Mouse (Mus musculus) embryo, embryonic 10.5 days (tissue): ENCODE results near the gene Dab2ip.

Experiments
- DNase-seq: peaks from one replicate; pipeline ENCODE4 v3.0.0-alpha.2; 2015; ENCODE audit warnings: low spot score

Dab2ip gene

DNA sequence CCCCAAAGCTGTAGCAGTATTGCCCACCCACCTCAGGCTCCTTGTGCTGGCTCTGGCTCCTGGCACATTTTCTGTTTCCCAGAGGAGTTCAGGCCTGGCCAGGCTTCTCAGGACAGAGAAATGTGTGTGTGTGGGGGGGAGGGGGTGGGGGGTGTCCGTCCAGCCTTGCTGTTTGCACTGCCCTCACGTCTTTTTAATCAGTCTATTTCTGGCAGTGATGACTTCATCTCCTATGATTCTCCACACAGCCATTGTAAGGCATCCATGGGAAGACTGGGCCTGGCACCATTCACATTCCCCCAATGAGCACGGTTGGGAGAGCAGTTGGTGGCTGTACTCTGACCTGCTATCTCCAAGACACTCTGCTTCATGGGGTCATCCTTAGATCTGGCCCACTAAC, 125.9 kb downstream of the Dab2ip start:
- DNase-seq = no peak

- no peak for DNase-seq
Measured at GRCm38 (mm10) chr2:35684735-35685312, 126.8 kb downstream of the Dab2ip start.

DNA sequence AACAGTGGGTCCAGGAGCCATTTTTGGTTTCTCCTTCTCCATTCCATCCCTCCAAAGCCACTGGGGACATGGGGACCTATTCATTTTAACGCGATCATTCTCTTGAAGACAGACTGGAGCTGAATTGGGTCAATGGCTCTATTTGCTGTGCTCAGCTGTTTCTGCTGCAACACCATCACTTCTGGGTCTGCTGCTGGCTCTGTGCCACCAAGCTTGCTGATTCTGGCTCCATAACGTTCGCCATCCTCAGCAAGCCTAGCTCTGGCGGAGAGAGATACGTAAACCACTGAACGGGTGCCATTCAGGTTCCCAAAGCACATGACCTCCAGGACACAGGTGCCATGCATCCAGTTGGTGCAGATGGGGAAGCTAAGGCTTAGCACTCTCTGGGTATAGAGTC, 128.0 kb downstream of the Dab2ip start:
- no peak for DNase-seq

DNA sequence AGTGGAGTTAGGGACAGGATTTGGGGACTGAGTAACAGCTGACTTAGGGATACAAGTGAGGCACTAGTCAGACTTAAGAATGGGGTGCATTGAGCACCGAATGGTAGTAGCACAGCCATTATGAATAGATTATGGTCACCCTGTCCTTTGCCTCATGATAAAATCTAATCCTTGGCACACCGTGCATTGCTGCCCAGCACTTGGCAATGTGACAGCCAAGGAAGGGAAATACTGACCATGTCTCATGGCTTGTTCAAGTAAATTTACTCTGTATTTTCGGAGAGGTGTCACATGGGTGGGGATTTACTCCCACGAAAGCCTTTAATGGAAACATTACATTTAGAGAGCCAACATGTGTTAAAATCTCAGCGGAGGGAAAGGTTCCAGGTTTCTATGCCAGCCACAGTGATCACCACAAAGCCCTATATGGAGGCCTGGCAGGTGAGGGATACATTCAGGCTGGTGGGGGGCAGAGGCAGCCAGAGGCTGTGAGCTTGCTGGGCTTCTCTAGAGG, 129.5 kb downstream of the Dab2ip start:
- no peak for DNase-seq

- DNase-seq = no peak
Measured at GRCm38 (mm10) chr2:35688121-35688520, 130.1 kb downstream of the Dab2ip start.

DNA sequence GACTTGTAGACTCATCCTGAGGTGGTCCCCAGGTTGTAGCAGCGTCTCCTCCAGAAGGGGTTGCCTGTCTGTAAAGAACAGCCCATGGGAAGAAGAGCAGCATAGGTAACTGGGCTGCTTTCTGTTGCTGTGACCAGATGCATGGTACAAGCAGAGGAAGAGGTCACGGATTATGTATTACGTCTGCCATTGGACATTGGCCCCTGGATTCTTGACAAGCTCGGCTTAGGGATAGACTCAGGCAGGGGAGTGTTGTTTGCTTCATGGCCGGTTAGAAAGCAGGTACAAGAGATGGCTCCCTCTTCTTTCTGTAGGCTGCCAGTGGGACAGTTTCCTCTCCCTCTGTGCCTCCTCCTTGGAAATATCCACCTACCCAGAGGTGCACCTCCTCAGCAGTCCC, 130.5 kb downstream of the Dab2ip start:
- DNase-seq = no peak

GRCm38 (mm10) chr2:35689881-35690280, 131.8 kb downstream of the Dab2ip start:
- DNase-seq = no peak

GRCm38 (mm10) chr2:35691257-35692049, 133.4 kb downstream of the Dab2ip start:
- DNase-seq = peak; percentile 82

DNA sequence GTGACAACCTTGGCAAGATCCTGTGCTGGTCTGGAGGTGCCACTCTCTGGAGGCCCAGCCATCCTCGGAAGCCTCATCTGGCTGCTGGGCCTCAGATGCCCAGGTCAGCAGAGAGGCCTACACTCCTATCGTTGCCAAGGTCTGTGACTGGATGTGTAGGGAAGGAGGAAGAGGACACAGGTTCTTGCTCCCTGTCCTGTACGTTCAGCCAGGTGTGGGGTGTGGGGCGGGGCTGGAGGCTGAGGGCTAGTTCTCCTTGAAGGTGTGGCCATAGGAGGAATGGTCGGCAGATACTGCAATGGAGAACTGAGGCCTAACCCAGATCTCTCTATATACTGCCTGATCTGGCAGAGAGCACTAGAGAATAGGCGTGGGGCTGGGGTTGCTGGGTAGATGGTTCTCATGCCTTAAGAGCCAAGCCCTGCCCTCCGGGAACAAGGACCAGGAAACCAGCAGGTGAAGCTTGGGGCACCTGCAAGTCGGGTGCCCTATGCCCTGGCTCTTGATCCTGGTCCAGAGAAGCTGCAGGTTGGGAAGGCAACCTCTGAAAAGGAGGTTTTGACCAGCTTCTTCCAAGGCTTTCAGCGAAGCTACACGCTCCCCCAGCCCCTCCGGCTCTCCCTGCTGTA, 134.3 kb downstream of the Dab2ip start:
- no peak for DNase-seq

- DNase-seq = no peak
Measured at GRCm38 (mm10) chr2:35693037-35693436, 135.0 kb downstream of the Dab2ip start.

DNA sequence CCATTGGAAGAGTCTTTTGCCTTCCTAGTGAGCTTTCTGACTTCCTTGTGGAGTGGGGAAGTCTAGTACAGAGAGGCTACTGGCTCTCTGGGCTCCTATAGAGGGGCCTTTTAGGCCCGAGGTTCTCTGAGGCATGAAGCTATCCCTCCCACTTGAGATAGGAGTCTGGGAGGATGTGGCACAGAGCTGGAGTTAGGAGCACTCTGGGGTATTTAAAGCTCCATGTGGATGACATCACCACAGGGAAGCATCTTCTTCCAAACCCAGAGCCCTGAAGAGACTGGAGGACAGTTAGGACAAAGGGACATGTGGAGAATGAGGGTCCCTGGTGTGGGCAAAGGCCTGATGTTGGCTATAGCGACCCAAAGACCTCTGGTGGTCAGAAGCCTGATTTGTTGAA, 136.0 kb downstream of the Dab2ip start:
- DNase-seq = no peak

- no peak for DNase-seq
Measured at GRCm38 (mm10) chr2:35696193-35696541, 138.1 kb downstream of the Dab2ip start.

DNA sequence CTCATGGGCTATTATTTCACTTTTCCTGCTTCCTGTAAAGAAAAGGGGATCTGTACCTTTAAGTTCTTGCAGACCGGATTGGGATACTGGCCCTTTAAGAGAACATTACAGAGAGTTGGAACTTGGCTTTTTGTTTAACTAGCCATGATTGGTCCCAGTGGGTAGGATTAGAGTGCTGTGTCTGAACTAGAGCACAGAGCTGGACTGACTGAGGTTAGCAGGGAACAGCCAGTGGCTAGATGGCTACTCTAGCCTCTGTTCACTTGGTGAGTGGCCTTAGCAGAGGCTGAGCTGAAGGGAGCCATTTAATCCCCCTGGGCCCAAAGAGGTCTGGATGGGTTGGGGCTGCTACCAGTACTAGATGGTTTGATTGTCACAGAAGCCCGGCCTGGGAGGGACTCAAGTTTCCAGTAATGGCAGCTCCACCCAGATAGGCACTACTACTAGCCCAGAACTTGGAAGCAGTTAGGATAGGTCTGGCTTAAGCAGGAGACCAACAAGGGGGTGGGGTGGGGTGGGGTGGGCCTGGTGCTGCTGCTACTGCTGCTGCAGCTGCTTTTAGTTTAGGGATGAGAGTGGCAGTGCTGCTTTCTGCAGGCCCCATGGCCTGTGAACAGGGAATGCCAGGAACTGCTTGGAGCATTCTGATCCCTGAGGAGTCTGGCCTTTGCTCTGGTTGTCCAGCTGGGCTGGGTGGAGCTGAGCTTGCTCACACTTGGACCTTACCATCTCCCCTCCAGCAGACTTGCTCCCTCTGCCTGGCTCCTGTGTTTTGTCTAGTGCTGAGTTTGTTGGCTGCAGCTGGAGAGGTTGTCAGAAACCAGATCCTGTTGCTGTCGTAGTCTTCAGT, 138.7 kb downstream of the Dab2ip start:
- peak; percentile 61 for DNase-seq

DNA sequence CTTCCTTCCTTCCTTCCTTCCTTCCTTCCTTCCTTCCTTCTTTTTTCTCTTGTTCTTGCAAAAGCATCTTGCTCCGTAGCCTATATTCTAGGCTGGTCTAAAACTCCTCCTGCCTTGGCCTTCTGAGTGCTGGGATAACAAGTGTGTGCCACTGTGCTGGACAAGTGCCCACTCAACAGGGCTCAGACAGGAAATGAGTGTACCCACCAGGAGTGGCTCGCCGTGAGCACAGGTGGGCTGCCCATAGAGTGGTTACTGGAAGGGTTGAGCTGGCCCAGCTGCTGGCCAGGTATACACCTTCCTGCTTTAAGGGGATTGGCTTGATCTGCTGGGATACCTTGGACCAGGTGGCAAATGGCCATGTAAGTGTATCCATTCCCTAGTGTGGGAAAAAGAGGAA, 139.7 kb downstream of the Dab2ip start:
- no peak for DNase-seq

- DNase-seq = no peak
Measured at GRCm38 (mm10) chr2:35700966-35701365, 142.9 kb downstream of the Dab2ip start.

- DNase-seq = no peak
Measured at GRCm38 (mm10) chr2:35702001-35702400, 143.9 kb downstream of the Dab2ip start.

DNA sequence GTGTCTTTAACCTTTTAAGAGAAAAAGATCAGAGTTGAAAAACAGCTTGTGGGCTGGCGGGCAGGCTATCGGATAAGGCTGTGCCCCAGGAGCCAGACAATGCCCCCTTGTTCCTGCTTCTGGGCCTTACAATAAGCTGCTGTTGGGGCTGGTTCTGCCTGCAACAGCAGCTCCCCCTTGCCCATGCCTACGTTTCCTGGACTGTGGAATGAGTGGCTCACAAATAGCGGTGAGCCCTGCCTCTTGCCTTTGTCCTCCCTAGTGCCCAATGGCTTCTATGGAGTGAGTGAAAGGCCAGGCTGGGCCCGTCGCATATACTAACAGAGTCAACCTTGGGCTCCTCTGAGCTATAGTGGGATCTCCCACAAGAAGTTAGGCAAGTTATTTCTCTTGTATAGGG, 144.5 kb downstream of the Dab2ip start:
- DNase-seq = peak; percentile 25

GRCm38 (mm10) chr2:35703241-35703640, 145.2 kb downstream of the Dab2ip start:
- no peak for DNase-seq

- DNase-seq = no peak
Measured at GRCm38 (mm10) chr2:35712611-35713010, 154.5 kb downstream of the Dab2ip start.

GRCm38 (mm10) chr2:35713460-35713859, 155.4 kb downstream of the Dab2ip start:
- no peak for DNase-seq

GRCm38 (mm10) chr2:35714742-35715167, 156.7 kb downstream of the Dab2ip start:
- DNase-seq = no peak

DNA sequence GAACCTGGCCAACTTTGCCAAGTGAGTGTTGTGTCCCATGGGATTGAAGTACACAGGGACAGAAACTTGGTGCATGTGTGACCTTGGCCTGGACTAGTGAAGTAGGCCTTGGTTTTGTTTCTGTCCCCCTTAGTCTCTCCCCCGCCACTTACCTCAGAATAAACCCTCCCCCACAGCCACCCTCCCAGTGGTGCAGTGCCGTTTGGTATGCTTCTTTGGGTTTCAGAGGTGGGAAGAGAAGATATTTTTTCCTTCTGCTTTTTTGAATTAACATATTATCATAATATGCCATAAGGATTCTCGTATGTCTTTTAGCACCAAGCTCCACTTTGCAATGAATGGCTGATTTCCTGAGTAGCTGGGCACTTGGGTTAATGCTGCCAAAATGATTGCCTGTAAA, 157.4 kb downstream of the Dab2ip start:
- no peak for DNase-seq
